Mouse (Mus musculus) liver, adult 2 months (tissue): ENCODE results near the gene 1700042G07Rik. TPM values are rescaled to one million over a fixed set of nuclear protein-coding genes. Genes with fewer than 3 reads are reported as not detected.
A peak's percentile ranks its signal among the peaks of the same experiment; 100 is the strongest.

Experiments used
- DNase-seq: peaks from one replicate; pipeline ENCODE4 v3.0.0-alpha.2; 2011; ENCODE audit warnings: low read depth, low spot score; ENCODE audit errors: extremely low read depth
- H3K27ac ChIP-seq: fragments of 200-500 bp; replicated peaks from 2 replicates; pipeline ENCODE4 v1.5.1; 2012; ENCODE audit warnings: low read depth, mild to moderate bottlenecking, control low read depth, inconsistent platforms, low read length; ENCODE audit not compliant: insufficient read depth
- H3K27me3 ChIP-seq: fragments of 200-500 bp; 2 replicates; pipeline ENCODE4 v1.6.1; 2012; ENCODE audit warnings: mild to moderate bottlenecking, moderate library complexity, low read length, inconsistent platforms; ENCODE audit not compliant: control insufficient read depth, insufficient read depth
- H3K36me3 ChIP-seq: fragments of 200-500 bp; 2 replicates; pipeline ENCODE4 v1.6.1; 2012; ENCODE audit warnings: low read length, inconsistent platforms; ENCODE audit not compliant: control insufficient read depth, insufficient read depth
- H3K4me1 ChIP-seq: fragments of 200-500 bp; 2 replicates; pipeline ENCODE4 v1.6.1; 2011; ENCODE audit warnings: low read length; ENCODE audit not compliant: control insufficient read depth, insufficient read depth
- H3K4me3 ChIP-seq: fragments of 200-500 bp; 2 replicates; pipeline ENCODE4 v1.5.1; 2011; ENCODE audit warnings: low read depth, mild to moderate bottlenecking, control low read depth, low read length, moderate library complexity; ENCODE audit not compliant: insufficient read depth
- H3K79me2 ChIP-seq: fragments of 200-500 bp; 2 replicates; pipeline ENCODE4 v1.6.1; 2012; ENCODE audit warnings: inconsistent platforms, mild to moderate bottlenecking, low read length, moderate library complexity; ENCODE audit not compliant: control insufficient read depth, insufficient read depth
- H3K9ac ChIP-seq: fragments of 200-500 bp; 2 replicates; pipeline ENCODE4 v1.6.1; 2012; ENCODE audit warnings: low read depth, mild to moderate bottlenecking, control low read depth, inconsistent platforms, low read length
- CTCF ChIP-seq: fragments of 200-500 bp; IDR thresholded peaks from 2 replicates; pipeline ENCODE4 v1.5.1; 2011; ENCODE audit warnings: low read depth, low read length, control low read depth
- POLR2A ChIP-seq: fragments of 200-500 bp; IDR thresholded peaks from 2 replicates; pipeline ENCODE4 v1.6.1; 2011; ENCODE audit warnings: low read length, control low read depth; ENCODE audit not compliant: insufficient read depth; ENCODE audit errors: extremely low read depth
- WGBS: fragments of 180-500 bp; shearing (Covaris S2); methylation state at CpG from one replicate; pipeline ENCODE4 v1.1.7; 2018; 5-methylcytosine and 5-hydroxymethylcytosine counted together
- polyA plus RNA-seq: library from polyadenylated mRNA; depleted of rRNA; stranded (reverse); fragments of >200 nt; gene quantifications from 2 replicates; pipeline ENCODE4 v1.2.3, GENCODE M21; 2012
- total RNA-seq: library from RNA; depleted of rRNA; stranded (reverse); fragments of >200 nt; gene quantifications from 2 replicates; pipeline ENCODE4 v1.2.3, GENCODE M21; 2014

1700042G07Rik gene
- total and polyA plus RNA-seq, 2 experiments: not detected

- Histone ChIP-seq H3K4me3 (no peak overlapping the region), H3K27ac (no peak overlapping the region), H3K4me1 (peaks cover 3% of the 10 kb centered on the region; the same call in 1 of the 2 replicates), H3K79me2 (no peaks in the 10 kb centered on the region), H3K9ac (no peak overlapping the region), H3K27me3 (no peaks in the 10 kb centered on the region), H3K36me3 (no peaks in the 10 kb centered on the region)
- no peak for TF ChIP-seq POLR2A
- no peak for TF ChIP-seq CTCF
- DNase-seq: no peak
- WGBS: 57% methylated on average over 7 of the region's 7 CpGs
These were observed 29.8 kb upstream of the 1700042G07Rik start for GRCm38 (mm10) chr4:116143317-116143811.

GRCm38 (mm10) chr4:116143891-116144717 lies 29.1 kb upstream of the 1700042G07Rik start:
- Histone ChIP-seq H3K36me3 (no peaks in the 10 kb centered on the region), H3K9ac (peak overlapping the region; percentile 84), H3K27me3 (no peaks in the 10 kb centered on the region), H3K27ac (no peak overlapping the region), H3K4me1 (peaks cover 3% of the 10 kb centered on the region; the same call in 1 of the 2 replicates), H3K4me3 (peak overlapping the region; percentile 74), H3K79me2 (no peaks in the 10 kb centered on the region)
- no peak for DNase-seq
- 6% methylated on average over 47 of the region's 47 CpGs for WGBS
- TF ChIP-seq CTCF: no peak
- no peak for TF ChIP-seq POLR2A

DNA sequence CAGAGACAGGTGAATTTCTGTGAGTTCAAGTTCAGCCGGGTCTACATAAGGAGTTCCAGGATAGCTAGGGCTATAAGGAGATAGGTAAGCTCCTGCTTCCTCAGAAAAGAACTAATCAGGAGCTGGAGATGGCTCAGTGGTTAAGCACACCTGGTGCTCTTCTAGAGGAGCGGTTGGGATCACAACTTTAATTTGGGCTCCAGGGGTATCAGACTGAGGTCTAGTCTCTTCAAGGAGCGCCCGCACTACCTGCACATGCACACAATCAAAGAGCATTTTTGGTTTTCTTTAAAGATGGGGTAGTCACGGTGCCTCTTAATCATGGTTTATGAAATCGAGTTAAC lies 23.4 kb upstream of the 1700042G07Rik start:
- TF ChIP-seq POLR2A: no peak
- no peak for TF ChIP-seq CTCF
- Histone ChIP-seq H3K79me2 (no peaks in the 10 kb centered on the region), H3K4me1 (peaks cover 11% of the 10 kb centered on the region), H3K4me3 (peak overlapping the region; percentile 68), H3K36me3 (peaks cover 3% of the 10 kb centered on the region; the same call in 1 of the 2 replicates), H3K27ac (peak overlapping the region; percentile 68), H3K9ac (peak overlapping the region; percentile 80), H3K27me3 (no peaks in the 10 kb centered on the region)
- no peak for DNase-seq
- WGBS: 24% methylated on average over 6 of the region's 6 CpGs

DNA sequence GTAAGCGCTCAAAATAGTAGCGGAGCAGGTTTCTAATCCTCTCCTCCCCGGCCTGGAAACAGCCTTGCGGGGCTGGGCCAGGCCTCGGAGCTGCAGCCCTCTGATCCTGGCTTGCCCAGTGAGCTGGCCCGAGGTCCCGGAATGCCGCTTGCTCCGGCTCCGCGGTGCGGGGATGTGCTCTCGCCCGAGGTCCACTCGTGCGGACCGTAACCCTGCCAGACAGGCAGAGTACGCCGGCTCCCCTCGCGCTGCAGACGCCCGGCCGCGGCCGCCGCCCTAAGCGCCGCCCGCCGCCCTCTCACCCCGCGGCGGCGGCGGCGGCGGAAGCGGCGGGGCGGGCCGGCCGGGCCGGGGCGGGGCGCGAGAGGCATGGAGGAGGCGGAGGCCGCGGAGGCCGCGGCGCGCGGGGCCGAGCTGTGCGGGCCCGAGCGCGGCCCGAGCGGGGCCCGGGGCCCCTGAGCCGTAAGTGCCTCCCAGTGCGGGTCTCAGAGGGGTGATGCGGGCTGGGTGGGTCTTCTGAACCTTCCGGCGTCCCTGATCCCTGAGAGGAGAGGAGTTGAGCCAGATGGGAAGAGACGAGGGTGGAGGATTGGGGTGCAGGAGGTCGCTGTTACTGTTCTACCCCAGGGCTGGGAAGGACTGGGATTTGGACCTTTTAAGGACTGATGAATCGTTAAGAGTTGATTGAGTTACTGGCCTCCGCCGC lies 22.9 kb upstream of the 1700042G07Rik start:
- TF ChIP-seq CTCF: no peak
- peak; percentile 64 for TF ChIP-seq POLR2A
- Histone ChIP-seq H3K4me1 (peaks cover 11% of the 10 kb centered on the region), H3K79me2 (no peaks in the 10 kb centered on the region), H3K4me3 (peak overlapping the region; percentile 90), H3K9ac (peak overlapping the region; percentile 93), H3K27ac (peak overlapping the region; percentile 75), H3K36me3 (peaks cover 3% of the 10 kb centered on the region; the same call in 1 of the 2 replicates), H3K27me3 (no peaks in the 10 kb centered on the region)
- DNase-seq: peak; percentile 55
- WGBS: 10% methylated on average over 72 of the region's 73 CpGs

DNA sequence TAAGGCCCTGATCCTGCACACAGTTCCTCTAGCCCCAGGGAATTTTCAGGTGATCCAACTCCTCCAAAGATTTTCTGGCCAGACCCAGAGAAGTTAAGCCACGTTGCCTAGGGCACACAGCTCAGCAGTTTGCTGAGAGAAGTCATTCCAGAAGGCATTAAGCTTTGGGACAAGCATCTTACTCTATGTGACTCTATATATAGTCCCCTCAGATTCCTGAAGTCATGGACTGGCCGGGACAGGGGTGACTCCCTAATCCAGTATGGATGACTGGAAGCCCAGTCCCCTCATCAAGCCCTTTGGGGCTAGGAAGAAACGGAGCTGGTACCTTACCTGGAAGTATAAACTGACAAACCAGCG lies 22.3 kb upstream of the 1700042G07Rik start:
- H3K27me3 ChIP-seq: no peaks in the 10 kb centered on the region
- WGBS: 15% methylated on average over 4 of the region's 4 CpGs
- peak overlapping the region; percentile 75 for H3K27ac ChIP-seq
- H3K36me3 ChIP-seq: peaks cover 3% of the 10 kb centered on the region; the same call in 1 of the 2 replicates
- H3K79me2 ChIP-seq: no peaks in the 10 kb centered on the region
- TF ChIP-seq CTCF: no peak
- TF ChIP-seq POLR2A: no peak
- DNase-seq: no peak
- peak overlapping the region; percentile 90 for H3K4me3 ChIP-seq
- peak overlapping the region; percentile 93 for H3K9ac ChIP-seq
- peaks cover 11% of the 10 kb centered on the region for H3K4me1 ChIP-seq

- H3K27me3 ChIP-seq: no peaks in the 10 kb centered on the region
- 66% methylated on average over 6 of the region's 6 CpGs for WGBS
- no peak for DNase-seq
- peak within 1 kb of the TSS; percentile 93 for H3K9ac ChIP-seq
- TF ChIP-seq CTCF (no peak), POLR2A (no peak)
- peaks cover 4% of the 10 kb centered on the region; the same call in 1 of the 2 replicates for H3K36me3 ChIP-seq
- peak within 1 kb of the TSS; percentile 75 for H3K27ac ChIP-seq
- peaks cover 11% of the 10 kb centered on the region for H3K4me1 ChIP-seq
- no peaks in the 10 kb centered on the region for H3K79me2 ChIP-seq
- peak within 1 kb of the TSS; percentile 90 for H3K4me3 ChIP-seq
These were observed 21.9 kb upstream of the 1700042G07Rik start, which contains the start of gene Lurap1 for GRCm38 (mm10) chr4:116151238-116151637. Gene Lurap1, minus strand, starts transcription at chr4:116151338.
